Mouse (Mus musculus) kidney, postnatal 36 days (tissue): Measurements from ENCODE around the gene Akt1.

ENCODE experiments used
- DNase-seq, 2 experiments: peaks; one replicate each; pipeline ENCODE4 v3.0.0; 2021 to 2022; ENCODE audit warnings: mixed read lengths in 2 of 2

Gene Akt1

DNA sequence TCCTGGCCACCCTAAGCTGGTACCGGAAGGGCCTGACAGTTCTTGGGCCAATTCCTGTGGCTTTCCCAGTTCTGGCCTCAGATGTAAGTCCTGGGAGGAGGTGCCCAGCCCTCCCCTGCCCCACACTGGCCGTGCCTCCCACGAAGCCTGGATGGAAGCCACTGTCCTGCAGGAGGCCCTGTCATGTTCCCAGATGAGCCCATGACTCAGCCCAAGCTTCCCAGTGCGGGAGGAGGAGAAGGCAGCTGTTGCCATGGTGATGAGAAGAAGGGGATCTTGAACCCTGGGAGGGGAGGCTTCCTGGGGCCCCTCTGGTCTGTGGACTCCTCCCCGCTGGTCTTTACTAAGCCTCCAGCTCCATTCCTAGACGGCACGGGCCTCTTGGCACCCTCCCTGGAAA lies 8.7 kb upstream of the Akt1 start:
- DNase-seq, result no peak

DNA sequence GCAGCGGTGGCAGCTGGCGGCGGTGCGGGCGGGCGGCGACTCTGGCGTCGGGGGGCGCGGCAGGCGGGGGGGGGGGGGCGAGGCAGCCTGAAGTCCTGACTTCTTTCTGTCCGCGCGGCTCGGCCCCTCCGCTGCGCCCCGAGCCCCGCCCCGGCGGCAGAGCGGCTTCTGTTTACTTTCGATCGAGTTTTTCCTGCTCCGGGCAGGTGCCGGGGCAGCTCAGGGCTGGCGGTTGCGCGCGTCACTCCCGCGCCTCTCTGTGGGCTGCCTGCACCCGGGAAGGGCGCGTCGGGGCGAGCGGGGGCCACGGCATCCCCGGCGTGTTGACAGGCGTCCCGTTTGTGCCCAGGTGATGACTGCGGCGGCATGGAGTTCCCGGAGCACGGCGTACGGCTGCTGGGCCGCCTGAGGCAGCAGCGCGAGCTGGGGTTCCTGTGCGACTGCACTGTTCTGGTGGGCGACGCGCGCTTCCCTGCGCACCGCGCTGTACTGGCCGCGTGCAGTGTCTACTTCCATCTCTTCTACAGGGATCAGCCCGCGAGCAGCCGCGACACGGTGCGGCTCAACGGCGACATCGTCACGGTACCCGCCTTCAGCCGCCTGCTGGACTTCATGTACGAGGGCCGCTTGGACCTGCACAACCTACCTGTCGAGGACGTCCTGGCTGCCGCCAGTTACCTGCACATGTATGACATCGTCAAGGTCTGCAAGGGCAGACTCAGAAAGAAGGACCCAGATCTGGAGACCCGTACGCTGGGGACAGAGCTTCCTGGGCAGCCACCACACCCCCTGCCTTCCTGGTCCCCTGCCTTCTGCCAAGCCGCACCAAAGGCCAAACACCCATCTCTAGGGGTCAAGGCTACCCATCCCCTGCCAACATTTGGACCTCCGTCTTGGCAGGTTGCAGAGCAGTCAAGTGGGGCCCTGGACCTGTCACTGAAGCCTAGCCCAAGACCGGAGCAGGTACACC lies 4.6 kb upstream of the Akt1 start:
- peak; percentile 36 to 68 for DNase-seq

DNA sequence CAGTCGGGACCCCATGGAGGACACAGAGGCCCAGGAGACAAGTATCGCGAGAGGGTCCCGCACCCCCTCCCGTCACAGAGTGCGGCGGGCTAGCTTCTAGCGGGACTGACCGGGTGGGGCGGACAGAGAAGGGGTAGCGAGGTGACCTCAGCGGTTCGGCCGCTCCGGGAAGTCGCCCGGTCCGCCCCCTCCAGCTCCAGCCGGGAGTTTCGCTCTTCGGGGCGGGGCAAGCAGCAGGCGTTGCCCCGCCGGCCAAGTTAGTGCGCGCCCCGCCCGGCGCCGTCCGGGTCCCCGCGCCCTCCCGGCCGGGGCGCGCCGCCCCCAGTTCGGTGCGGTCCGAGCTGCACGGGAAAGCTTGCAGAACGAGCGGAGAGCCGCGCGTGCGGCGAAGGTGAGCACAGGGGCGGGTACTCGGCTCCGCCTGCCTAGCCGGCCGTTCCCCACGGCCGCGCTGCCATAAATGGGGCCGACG lies 3.9 kb upstream of the Akt1 start, which contains the start of gene Zbtb42:
TSS of gene Zbtb42 (plus strand) at position 274 of the 472 bp plus-strand sequence.
- peak; percentile 73 to 85 for DNase-seq

DNA sequence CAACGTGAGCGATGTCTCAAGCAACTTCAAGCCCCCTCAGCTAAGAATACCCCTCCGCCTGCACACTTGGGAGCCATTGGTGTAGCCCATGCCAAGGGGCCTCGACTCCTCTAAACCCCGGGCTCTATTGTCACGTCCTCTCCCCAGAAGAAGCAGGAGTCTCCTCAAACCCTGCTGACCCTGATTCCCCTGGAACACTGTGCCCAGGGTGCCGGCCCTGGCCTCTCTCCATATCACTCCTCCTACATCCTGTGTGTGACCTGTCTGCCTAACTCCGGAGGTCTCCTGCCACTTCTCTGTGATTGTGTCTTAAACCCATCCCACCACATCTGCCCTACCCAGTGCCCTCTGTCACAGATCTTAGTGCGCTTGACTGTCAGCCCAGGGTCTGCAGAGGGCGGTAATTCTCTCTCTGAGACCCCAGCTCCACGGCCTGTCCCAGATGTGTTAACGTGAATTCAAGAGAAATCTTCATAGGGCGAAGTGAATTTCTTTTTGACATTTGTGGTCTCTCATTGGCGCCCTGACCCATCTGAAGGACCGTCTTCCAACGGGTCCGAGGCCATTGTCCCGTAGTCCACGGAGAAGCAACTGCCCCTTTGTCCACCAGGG lies 3.4 kb upstream of the Akt1 start:
- DNase-seq, result no peak

DNA sequence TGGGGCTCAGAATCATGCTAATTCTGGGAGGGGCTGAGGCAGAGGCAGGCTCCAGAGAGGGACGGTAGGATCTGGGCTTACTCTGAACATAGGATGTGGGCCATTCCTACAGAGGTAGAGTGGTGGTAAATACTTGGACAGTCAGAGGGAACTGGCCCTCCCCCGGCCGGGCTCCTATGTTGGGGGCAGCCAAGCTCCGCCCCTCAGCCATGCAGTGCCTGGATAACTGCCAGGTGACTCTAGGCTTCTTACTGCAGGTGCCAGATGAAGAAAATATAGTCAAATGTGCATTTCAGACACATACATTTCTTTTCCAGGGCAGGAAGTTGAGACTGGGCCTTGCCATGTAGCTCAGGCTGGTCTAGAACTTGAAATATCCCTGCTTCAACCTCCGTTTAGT lies 2.4 kb upstream of the Akt1 start:
- DNase-seq, result no peak

DNA sequence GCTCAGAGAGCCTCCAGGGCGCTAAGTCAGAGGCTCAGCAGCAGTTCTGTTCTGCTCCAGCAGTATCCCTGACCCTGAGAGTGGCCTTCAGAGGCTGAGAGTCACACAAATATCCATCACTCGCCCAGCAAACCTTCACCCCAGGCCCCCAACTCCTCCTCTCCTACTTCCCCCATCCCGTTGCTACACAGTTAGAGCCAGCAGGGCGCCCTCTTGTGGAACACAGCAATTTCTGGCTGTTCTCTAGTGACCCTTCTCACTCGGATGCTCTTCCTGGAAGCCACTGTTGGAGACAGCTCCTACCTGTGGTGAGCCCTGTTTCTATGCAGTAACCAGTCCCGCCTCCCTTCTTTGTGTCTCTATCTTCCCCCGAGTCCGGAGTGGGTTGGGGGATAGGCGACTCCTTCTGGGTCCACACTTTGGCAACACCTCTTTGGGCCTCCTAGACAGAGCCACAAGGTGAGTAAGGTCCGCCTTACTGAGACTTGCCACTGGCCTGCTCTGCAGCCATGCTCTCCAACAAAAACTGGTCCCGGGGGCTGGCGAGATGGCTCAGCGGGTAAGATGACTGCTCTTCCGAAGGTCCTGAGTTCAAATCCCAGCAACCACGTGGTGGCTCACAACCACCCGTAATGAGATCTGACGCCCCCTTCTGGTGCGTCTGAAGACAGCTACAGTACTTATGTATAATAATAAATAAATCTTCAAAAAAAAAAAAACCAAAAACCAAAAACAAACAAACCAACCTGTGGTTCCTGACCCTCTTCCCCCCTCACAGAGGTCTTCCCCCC lies 756 bp upstream of the Akt1 start:
- peak; percentile 85 to 93 for DNase-seq

DNA sequence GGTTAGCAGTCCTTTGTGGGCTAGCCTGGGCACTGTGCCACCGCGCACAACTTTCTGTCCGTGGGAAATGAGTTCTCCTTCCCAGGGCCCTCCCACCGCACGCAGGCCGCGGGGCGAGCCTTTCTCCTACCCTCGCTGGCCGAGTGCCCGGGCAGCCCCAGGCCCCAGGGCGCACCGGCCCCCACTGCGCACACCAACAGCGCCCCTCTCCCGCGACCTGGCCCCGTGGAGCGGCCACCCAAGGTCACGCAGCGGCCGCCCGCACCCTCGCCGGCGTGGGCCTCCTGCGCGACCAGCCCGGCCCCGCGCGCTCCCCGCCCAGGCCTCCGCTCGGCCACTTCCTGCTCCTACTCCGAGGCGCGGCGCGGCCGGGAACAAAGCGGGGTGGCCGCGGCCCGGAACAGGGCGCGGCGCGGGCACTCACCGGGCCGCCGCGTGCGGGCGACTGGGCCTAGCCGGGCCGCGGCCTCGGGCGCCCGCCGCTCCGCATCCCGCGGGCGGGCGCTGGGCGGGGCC lies 1.1 kb downstream of the Akt1 start:
- DNase-seq, result peak; percentile 41 to 68

DNA sequence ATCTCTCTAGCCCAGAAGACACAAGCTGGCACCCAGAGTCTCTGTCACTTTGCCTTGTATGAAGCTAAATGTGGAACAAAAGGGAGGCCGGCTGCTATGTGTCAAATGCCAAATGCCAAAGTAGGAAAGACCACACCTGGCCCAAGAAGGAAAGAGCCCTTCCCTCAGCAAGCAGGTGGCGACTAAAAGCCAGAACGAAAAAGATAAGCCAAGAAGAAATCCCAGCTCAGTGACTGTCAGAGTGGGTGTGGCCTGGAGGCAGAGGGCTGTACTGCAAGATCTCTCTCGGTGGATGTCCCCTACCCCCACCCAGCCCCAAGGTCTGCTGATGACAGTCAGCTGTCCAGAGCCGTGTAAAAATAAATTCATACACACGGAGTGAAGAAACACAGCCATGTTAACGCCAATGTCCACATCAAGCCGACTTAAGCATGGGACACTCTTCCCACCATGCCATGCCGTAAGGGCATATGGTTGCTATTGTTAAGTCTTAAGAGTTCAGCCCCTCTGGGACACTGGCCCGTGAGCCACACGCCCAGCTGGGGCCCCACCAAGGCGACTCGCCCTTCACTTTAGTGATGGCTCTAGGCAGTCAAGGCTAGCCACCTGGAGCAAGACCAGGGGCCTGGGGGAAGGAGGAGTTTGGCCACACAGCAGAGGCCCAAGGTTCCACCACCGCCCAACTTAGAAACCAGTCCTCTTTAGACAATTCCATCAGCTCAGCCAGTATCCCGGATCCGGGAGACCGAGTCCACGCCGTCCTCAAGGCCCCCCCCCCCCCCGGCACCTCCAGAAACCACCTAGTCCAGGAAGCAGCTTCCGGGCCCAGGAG lies 1.7 kb downstream of the Akt1 start:
- peak in 1 of 2 experiments; percentile 33 for DNase-seq

DNA sequence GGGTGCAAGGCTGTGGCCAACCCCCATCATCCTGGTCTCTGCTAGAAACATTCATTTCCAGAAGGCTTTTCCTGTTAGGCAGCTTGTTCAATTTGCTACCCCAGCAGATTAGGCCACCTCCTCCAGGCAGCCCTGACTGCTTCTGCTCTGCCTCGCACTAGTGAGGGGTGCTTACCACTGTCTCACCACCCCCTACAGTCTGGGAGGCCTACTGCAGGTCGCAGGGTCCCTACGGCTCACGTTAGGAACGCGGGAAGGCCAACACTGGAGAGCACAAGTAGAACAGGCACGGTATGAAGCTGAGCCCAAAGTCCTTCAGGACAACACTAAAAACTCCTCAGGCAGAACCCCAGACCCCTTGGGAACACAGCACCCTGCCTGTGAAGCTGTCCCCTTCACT lies 2.8 kb downstream of the Akt1 start:
- peak in 1 of 2 experiments; percentile 39 for DNase-seq

DNA sequence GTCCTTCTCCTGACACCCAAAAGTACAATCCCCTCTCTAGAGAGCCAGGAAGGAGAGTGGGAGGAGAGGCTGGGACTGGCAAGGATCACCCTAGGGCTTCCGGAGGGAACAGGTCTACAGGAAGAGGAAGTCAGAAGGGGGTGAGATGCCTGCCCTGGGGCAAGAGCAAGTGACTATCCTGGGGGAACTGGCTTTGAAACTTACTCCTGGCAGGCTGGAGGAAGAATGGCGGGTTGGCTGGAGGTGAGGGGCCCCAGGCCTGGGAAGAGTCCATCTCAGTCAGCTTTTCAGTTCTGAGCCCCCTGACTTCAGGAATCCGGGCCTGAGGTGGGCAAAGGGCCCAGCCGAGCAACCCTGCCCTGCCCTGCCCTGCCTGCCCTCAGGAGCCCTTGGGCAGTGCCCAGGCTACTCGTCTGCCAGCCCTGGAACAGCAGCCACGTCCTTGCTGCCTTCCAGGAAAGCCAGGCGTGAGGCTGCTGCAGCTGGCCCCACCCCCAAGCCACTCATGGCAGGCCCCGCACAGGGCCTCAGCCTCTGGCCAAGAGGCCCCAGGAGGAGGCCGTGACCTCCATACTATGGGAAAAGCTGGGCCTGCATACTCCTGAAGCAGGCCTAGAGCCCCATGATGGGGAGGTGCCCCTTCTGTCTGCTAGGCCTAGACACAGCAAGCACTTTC lies 3.8 kb downstream of the Akt1 start:
- peak in 1 of 2 experiments; percentile 43 for DNase-seq

DNA sequence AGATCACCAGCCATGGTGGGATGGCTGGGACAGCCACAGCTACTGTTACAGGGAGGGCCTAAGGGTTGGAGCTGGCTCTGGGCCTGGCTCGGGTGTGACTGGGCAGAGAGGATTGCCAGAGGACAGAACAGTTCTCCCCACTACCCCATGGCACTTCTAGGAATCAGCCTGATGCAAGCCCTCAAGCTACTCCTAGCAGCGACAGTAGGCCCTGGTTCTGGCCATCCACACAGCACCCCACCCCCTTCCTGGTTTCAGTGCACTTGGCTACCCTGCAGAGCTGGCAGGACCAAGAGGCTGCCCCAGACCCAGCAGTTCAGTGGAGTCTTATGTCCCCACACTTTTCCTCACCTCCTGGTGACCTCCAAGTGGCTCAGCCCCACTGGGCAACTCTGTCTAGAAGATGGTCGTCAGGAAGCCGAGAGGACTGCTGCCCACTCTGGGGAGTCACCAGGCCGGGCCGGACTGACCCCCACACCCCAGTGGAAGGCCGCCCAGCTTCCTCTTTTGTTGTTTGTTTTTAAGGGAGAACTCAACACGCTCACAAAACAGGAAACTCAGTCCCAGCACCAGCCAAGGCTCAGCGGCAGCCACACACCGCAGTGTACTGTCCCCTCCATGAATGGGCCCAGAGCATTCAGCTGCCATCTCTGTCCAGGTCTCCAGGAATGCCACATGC lies 6.9 kb downstream of the Akt1 start:
- peak in 1 of 2 experiments; percentile 55 for DNase-seq

DNA sequence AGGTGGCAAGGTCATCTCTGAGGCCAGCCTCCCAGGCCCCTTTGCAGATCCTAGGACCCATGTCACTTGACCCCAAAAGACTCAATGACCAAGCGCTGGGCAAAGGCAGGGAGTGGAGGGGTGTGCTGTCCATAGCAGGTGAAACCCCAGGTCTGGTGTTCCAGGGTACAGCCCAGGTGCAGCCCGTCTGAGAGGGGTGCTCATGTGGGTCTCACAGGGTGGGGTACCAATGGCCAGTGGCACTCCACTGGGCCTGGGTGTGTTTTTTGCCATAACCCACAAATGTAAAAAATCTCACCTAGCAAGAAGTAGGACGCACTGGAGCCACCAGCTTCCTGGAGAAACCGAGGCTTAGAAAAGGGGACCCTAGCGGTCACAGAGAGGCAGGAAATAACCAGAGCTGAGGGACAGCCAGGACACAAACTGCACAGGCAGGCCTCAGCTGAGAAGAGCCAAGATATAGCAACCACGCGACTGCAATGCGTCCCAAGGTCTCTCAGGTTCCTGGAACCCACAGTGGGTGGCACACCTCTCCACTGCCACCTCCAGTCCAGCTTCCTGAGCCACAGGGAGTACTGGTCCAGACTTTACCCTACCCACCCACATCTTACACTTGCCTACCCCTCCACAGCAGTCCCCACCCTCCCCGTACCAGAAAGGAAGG lies 8.7 kb downstream of the Akt1 start:
- DNase-seq, result no peak

DNA sequence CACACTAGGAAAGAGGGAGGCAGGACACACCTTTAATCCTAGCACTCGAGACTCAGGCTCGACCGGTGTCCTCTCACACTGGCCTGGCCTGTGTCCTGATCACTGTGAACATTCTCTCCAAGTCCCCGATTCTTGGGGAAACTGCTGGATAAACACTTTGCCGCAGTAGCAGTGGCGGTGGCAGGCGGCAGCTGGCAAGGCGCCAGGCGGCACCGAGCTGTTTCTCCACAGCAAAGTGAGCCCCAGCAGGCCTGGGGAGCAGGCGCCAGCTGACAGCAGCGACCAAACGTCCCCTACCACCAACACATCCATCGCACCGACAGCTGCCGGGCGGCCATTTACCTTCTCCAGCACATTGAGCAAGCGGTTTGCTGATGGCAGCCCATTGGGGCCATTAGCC lies 9.2 kb downstream of the Akt1 start:
- peak; percentile 53 to 76 for DNase-seq

DNA sequence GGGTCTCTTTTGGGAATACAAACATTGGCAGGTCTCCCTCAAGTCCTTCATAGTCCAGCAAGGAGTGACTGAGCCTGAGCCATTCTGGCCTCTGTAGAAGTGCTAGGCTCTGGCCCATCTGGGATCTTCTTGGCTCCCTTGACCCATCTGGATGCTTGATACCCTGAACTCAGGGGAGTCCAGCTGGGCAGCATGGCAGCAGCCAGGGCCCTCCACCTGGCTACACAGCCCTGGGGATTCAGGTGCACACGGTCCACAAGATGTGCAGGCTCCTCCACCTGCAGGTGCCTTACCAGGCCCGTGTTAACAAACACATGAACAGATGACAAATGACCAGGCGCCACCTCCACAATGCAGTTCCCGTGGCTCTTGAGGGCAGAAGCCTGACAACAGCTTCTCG lies 10.0 kb downstream of the Akt1 start:
- no peak for DNase-seq

DNA sequence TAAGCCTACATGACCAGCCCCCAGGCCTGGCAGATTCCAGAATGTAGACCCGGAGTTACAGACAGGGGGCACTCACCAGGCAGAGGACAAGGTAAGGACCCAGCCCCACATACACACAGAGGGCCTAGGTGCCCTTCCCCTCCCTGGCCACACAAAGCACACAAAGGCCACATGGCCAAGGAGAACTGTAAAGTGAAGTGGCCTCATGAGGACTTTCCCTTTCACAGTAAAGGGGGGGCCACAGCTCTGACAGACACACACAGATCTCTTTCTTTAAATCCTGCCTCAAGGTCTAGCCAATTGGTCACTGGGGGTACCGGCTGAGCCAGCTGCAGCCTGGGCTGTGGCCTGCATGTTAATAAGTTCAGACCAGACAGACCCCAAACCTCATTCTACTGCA lies 10.6 kb downstream of the Akt1 start:
- no peak for DNase-seq

DNA sequence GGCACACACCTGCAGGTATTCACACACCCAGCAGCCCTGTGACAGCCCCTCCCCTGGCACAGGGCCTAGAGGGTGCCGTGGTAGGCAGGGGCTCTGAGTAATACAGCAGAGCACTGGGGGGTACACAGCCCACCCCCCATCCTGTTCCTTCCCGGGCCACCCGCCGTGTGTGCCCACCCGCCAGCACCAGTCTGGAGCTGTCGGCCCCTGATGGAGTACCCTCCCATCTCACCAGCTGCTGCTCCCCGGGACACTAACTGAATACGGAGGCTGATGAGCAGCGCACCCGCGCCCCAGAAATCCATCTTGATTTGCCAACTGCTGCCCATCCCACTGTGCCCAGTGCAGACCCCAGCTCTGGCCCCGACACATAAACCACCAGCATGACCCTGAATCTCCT lies 11.0 kb downstream of the Akt1 start:
- no peak for DNase-seq

DNA sequence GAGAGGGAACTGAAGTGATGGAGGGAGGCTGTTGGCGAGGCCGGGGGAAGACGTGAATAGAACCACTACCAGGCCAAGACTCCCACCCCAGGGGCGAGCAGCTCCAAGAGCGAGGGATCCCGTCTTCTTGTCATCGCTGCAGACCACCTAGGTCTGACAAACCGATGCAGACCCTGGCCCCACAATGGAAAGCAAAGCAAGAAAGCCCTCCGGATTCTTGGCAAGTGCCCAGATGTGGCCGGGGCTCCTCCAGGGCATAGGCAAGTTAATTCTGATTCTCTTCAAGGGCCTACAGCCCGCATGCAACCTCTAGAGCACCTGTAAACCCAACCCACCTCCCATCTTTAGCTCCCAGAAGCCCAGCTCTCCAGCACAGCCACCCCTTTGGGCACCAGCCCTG lies 11.4 kb downstream of the Akt1 start:
- DNase-seq, result no peak

DNA sequence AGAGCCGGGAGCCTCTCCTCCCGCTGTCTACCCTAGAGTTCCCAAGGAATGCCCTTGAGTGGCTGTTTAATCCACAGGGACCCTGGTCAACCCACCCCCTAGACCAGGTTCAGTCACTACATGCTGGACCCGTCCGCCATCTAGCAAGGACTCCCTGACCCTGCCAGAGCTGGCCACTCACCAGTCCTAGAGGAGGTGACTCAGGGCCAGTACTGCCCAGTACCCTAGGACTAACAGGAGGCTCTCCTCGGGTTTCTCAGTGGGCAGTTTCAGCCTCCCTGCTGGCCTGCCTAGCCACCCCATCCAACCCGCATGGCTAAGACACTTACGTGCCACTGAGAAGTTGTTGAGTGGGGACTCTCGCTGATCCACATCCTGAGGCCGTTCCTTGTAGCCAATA lies 12.8 kb downstream of the Akt1 start:
- no peak for DNase-seq

DNA sequence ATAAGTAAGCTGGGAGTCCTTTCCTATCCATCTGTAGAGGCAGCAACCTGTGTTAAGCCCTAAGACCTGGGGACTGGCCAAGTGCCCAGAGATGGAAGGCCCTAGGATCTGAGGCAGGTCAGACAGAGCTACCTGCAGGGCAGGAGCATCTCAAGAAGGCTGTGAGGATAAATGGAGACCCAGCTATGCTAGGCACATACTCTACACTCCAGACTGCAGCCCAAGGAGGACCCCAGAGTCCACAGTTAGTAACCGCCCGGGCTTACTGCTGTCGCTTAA lies 13.4 kb downstream of the Akt1 start:
- DNase-seq, result no peak

DNA sequence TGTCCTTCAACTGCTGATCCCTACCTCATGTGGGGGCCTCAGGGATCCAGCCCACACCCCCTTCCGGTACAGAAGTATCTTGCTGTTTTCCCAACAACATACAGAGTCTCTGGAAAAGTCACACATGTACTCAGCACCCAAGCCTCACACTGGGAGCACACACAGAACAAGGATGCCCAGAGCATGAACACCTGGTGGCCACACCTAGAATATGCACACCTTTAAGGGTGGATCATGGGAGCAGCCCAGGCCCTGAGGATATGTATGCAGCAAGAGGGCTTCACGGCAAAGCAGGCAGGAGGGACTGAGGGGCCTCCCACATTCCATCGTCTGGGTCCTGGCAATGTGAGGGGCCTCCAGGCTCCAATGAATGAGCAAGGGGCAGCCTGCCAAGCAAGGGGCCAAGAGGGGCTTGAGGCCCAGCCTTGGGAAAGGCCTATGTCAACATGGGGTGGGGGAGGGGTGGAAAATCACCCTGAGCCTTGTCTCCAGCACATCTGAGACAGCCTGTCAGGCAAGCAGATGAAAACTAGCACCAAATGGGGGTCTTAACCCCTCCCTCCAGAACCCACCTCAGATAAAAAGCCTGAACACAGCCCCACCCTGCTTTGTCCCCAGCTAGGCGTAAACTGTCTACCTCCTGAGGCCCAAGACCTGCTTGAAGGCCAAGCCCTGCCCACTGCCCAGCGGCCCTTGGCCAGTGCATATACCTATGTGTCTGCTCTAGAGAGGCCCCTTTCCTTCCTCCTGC lies 13.9 kb downstream of the Akt1 start:
- no peak for DNase-seq
